Mouse (Mus musculus) cerebellum, adult 2 months (tissue): ENCODE measurements around the gene Ptpn6.

Experiments
- CTCF ChIP-seq: fragments of 200-500 bp; IDR thresholded peaks from 2 replicates; pipeline ENCODE4 v1.5.1; 2011; ENCODE audit warnings: low read depth, mild to moderate bottlenecking, control low read depth, low read length, moderate library complexity, borderline replicate concordance; ENCODE audit not compliant: insufficient read depth
- POLR2A ChIP-seq: fragments of 200-500 bp; IDR thresholded peaks from 2 replicates; pipeline ENCODE4 v1.6.1; 2011; ENCODE audit warnings: low read length, control low read depth, borderline replicate concordance; ENCODE audit not compliant: insufficient read depth

- TF ChIP-seq POLR2A (no peak), CTCF (peak; percentile 85)
Observed at GRCm38 (mm10) chr6:124702784-124703103, 35.8 kb downstream of the Ptpn6 start.
